Mouse (Mus musculus): Measurements from ENCODE around the gene Dnajc5.

The Dnajc5 gene

GRCm38 (mm10) chr2:181511231-181511630 is 9.1 kb upstream of the Dnajc5 start:
- DNase-seq (ENCODE audit: low spot score), result no peak

- DNase-seq (ENCODE audit: low spot score), result no peak
Measured at GRCm38 (mm10) chr2:181519201-181519600, 1.1 kb upstream of the Dnajc5 start.

GRCm38 (mm10) chr2:181520936-181521227 is 597 bp downstream of the Dnajc5 start:
- DNase-seq (ENCODE audit: low spot score), result no peak

- DNase-seq (ENCODE audit: low spot score), result no peak
Measured at GRCm38 (mm10) chr2:181521491-181521890, 1.2 kb downstream of the Dnajc5 start.

- no peak for DNase-seq (ENCODE audit: low spot score)
Measured at GRCm38 (mm10) chr2:181522811-181523210, 2.5 kb downstream of the Dnajc5 start.

GRCm38 (mm10) chr2:181525526-181525925 is 5.2 kb downstream of the Dnajc5 start:
- peak; percentile 5 for DNase-seq (ENCODE audit: low spot score)

GRCm38 (mm10) chr2:181529076-181529475 is 8.8 kb downstream of the Dnajc5 start:
- no peak for DNase-seq (ENCODE audit: low spot score)

GRCm38 (mm10) chr2:181532589-181532988 is 12.3 kb downstream of the Dnajc5 start:
- no peak for DNase-seq (ENCODE audit: low spot score)

GRCm38 (mm10) chr2:181536410-181536809 is 16.1 kb downstream of the Dnajc5 start:
- no peak for DNase-seq (ENCODE audit: low spot score)

GRCm38 (mm10) chr2:181537444-181538047 is 17.3 kb downstream of the Dnajc5 start:
- DNase-seq (ENCODE audit: low spot score), result no peak

GRCm38 (mm10) chr2:181541761-181542380 is 21.6 kb downstream of the Dnajc5 start:
- no peak for DNase-seq (ENCODE audit: low spot score)

GRCm38 (mm10) chr2:181546142-181546541 is 25.9 kb downstream of the Dnajc5 start:
- no peak for DNase-seq (ENCODE audit: low spot score)

- DNase-seq (ENCODE audit: low spot score), result no peak
Measured at GRCm38 (mm10) chr2:181548227-181548626, 27.9 kb downstream of the Dnajc5 start.

- DNase-seq (ENCODE audit: low spot score), result no peak
Measured at GRCm38 (mm10) chr2:181548682-181549081, 28.4 kb downstream of the Dnajc5 start.

GRCm38 (mm10) chr2:181550233-181550632 is 29.9 kb downstream of the Dnajc5 start:
- no peak for DNase-seq (ENCODE audit: low spot score)

GRCm38 (mm10) chr2:181553772-181554171 is 33.5 kb downstream of the Dnajc5 start:
- no peak for DNase-seq (ENCODE audit: low spot score)

- no peak for DNase-seq (ENCODE audit: low spot score)
Measured at GRCm38 (mm10) chr2:181567338-181567737, 47.1 kb downstream of the Dnajc5 start.

GRCm38 (mm10) chr2:181568272-181569008 is 48.2 kb downstream of the Dnajc5 start:
- DNase-seq (ENCODE audit: low spot score), result peak; percentile 51

GRCm38 (mm10) chr2:181569856-181570255 is 49.6 kb downstream of the Dnajc5 start:
- DNase-seq (ENCODE audit: low spot score), result no peak

- DNase-seq (ENCODE audit: low spot score), result no peak
Measured at GRCm38 (mm10) chr2:181570375-181570774, 50.1 kb downstream of the Dnajc5 start.

GRCm38 (mm10) chr2:181570921-181571595 is 50.8 kb downstream of the Dnajc5 start:
- DNase-seq (ENCODE audit: low spot score), result no peak

- DNase-seq (ENCODE audit: low spot score), result no peak
Measured at GRCm38 (mm10) chr2:181571941-181572670, 51.8 kb downstream of the Dnajc5 start.

Data from urinary bladder, postnatal 25 days (tissue).